Mouse (Mus musculus): ENCODE measurements around the gene Inpp4b.

The Inpp4b gene

DNA sequence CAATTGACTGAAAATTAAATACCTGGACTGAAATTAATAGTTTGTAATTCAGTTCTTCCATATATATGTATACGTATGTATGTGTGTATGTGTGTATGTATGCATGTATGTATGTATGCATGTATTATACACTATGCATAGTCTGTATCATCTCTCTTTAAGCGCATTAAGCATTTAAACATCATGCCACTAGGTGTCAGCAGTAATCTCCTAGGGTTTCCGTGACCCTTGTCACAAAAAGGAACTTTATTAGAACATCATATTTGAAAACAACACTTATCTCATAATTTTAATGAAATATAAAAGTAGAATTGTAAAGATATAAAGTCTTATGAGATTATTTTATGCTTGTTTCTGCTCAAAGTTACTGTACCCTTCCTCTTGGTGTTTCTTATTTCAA lies 136.3 kb downstream of the Inpp4b start:
- no peak for DNase-seq

DNA sequence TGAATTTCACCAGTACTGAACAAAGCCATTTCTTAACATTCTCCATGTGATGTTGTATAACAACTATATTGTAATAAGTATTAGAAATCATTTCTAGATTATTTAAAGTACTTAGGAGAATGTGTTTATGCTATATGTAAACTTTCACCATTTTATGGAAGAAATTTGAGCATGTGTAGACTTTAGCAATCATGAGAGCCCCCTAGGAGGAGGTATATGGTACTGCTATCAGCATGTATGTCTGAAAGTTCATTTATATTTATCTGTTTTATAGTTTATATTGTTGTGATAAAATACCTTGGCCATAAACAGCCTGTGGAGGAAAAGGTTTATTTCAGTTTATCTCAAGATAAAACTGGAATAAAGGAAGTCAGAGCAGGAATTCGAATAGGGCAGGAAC lies 141.5 kb downstream of the Inpp4b start:
- no peak for DNase-seq

DNA sequence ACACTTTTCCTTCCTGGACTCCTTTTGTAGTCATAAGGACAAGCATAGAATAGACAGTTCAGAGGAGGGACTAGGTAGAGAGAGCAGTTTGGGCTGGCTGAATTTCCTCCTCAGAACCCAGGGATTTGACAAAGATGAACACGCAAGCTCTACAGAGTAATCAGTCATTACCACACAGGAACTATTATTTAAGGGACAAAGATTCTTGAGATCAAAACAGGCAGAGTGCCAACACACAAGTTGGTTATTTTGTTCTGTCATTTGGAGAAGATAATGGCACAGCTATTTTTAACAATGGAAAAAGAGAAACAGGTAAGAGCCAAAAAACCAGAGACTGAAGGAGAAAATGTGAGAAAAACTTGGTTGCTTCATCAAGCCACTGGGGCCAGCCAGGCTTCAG lies 143.3 kb downstream of the Inpp4b start:
- no peak for DNase-seq

DNA sequence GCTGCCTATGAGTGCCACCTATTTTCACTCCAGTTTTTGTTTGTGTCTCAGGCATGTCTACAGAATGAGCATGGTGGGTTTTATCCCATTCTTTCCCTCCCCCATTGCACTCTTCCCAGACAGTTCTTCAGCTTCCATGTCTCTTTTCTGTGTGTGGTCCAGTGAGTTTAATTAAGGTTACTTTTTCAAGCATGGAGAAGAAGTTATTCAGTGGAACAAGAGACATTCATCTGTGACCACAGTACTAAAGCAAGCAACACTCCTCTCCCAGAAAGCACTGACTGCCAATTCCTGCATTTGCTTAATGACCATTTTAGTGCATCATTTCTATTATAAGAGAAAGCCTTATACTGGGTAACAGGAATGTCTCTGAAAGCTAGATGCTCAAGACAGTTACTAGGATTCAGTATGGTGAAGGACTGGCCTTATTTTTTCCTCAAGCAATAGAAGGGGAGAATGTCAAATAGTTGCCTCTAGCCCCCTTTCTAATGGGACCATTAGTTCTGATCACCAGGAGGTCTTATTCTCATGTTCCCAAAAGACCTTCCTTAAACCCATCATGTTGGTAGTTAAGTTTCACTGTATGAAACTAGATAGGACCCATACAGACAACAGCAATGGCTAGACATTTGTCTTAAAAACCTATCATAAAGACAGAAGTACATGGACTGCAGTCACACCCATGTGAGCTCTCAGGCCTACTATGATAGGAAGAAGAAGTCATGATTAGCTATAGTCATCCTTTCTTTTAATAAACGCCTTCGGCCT lies 147.7 kb downstream of the Inpp4b start:
- DNase-seq, result no peak

DNA sequence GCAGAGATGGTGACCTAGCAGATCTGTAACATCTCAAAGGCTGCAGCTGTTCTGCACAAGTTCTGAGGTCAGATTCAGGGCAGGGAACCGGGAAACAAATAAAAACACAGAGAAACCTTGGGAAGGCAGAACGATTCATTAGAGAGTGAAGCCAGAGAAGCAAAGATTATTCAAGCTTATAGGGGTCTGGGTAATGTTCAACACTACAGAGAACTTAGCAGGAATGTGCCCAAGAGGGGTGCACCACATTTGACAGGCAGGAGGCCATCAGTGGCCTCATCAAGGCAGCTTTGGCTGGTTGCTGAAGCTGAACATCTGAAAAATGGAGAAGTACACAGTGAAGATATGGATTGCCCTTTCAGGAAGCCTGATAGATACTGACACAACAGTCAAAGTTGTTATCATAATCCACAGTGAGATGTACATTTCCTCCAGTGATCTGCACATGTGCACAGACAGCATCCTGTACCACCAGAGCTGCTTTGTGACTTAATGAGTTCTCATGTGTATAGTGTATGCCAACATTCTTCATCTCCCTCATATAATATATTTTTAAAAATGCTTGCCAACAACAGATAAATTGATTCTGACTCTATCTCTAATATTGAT lies 148.8 kb downstream of the Inpp4b start:
- no peak for DNase-seq

DNA sequence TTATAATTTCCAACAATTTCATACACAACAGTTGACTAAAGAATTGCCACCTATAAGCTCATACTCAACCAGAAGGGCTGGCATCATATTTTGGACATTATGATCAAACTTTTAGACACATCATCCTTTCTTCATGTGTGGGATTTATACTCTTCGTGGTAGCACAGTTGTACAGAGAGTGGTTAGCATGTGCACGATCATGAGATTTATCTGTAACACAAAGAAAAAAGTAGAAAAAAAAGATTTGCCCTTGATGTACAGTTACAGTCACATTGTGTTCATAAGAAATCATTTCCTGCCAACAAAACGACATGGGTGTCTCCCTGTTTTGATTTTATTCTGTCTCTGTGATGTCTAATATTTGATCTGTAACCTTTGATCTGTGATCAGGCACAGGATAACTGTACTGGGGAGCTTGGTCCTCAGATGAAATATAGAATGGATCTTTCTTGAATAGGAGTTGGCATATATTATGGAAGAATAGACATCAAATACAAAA lies 149.4 kb downstream of the Inpp4b start:
- no peak for DNase-seq

DNA sequence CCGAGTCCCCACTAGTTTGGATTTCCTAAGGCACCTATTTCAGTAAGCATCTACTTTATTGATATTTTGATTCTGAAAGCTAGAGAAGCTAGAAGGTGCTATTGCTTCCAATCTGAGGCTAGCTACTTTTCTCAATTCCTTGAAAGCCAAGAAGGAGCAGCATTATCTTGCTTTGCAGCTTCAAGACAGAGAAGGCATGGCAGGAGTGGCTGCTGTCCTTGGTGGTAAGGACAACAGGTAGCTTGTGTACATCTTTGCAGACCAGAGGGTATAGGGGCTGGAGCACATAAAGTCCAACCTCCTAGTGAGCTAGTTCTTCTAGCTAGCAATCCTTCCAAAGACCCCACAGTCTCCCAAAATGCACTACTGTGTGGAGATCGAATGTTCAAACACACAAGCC lies 152.5 kb downstream of the Inpp4b start:
- DNase-seq, result no peak

DNA sequence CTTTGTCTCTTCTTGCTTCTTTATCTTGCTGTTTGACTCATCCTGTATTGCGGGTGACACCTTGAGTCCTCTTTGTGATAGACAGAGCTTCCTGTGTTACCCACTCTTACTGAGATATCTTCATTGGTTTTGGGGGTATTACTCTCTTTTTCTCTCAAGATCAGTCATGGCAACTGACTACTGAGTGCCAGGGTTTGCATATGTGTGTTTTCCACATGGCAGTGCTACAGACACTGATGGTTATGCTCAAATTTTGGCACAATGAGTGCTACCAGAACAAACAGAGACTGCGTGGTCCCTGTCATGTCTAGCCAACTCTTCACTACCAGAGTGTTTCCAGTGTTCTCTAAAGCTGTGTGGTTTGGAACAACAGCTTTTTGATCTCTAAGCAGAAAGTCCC lies 155.3 kb downstream of the Inpp4b start:
- DNase-seq, result no peak

DNA sequence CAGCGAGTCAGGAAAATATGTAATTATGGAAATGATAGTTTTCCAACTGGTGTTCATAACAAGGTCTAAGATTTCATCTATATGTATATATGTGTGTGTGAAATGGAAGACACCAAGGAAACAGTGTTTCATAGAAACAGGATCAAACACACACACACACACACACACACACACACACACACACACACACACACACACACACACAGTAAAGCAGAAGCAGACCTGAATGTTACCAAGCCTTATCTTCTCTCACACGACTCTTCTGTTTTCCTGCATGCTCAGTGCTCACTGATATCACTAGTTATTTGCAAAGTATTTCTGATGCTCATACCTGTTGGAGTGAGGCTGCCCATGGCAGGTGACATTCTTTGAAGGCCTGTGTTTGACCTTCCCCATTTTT lies 159.9 kb downstream of the Inpp4b start:
- no peak for DNase-seq

DNA sequence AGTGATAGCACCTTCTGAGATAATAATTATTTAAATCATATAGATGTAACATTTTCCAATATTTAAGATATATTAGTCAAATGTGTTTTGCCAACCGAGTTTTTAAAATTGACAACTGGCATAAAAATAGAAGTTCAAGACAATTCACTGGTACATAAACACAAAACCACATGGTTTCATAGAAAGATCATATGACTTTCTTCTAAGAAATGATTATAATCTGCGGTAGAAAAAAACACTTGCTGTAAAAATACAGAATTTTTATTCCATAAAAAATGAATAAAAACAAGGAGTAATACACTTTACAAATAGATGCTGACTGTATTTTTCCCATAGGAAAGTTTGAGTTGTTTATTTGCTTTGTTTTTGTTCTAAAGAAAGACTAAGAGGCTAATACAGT lies 160.6 kb downstream of the Inpp4b start:
- no peak for DNase-seq

DNA sequence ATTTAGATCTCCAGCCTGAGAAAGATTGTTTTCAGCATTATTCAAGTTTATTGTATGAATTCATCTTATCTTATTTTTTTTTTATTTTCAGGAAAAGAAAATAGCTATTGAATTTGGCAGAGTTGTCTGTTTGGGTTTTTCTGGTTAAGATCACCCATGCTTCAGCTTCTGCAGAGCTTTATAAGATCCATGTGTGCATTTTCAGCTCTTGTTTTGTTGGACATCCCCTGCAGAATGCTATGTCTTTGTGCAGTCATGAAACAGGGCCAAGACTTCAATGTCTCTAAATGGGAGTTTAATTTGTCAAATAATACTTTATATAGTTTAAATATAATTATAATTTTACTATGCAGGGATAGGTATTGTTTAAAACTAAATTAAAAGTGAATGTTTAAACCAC lies 170.5 kb downstream of the Inpp4b start:
- no peak for DNase-seq

DNA sequence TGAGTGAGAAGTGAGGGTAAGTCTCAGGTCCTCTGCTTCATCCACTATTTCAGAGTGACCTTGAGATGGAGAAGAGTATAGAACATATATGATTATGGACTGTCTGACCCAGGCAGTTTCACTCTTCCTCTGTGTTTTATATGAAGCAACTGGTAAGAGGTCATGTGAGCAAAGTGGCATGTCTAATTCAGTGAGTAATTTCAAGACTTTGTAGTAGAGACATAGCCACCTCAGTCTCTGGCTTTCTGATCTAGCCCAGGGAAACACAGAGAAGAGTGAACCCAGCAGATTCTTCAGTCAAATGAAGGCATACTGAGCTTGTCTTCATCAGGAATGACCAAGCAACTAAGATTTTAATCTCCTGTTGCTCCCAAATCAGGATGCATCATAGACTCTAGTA lies 172.1 kb downstream of the Inpp4b start:
- no peak for DNase-seq

DNA sequence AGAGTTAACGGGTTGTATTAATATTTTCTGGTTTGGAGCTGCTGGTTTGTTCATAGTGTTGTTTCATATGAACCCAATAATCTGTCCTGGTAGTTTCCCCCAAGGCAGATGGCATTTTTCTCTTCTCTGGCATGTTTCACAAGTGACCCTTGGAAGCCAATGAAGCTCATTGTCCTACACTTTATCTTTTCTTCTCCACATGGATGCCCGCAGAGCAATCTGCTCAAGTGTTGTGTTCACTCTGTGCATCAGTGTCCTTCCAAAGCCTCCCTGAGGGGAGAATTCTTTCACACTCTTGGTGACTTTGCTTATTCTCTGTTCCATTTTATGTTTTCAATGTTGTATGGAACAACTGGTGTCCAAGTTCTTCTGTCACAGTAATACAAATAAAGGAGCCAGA lies 179.7 kb downstream of the Inpp4b start:
- DNase-seq, result peak; percentile 46

DNA sequence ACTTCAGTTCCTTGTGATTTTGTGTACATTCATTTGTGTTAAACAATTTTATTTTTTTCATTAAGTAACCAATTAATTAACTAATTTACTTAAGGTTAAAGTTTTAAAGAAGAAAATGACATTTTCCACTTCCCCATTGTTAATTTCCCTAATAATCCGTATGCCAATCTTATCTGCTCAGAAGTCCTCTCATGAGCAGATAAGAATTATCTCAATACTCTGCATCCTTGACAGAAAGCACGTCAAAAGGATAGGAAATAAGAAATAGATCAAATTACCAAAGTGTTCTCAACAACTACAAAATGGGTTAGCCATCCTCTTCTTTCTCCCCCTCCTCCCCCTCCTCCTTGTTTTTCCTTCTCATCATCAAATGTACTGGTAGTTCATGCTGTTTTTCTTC lies 182.2 kb downstream of the Inpp4b start:
- DNase-seq, result no peak

DNA sequence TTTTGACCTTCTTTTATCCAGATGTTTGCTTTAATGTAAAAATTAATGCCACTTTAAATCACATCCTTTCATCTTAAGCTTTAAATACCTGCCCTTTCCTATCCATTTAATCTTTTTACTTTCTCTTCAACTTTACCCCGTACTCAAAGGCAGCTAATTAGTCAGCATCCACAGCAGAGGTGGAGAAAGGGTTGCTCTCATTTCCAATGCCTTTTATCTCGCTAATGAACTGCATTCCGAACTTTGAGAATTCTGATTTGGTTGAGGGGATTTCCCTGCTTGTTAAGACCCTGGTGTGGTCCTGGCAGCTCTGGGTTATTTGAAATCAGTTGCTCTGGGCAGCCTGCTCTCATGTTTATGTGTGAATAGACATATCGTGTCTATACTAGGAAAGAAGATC lies 185.3 kb downstream of the Inpp4b start:
- DNase-seq, result no peak

DNA sequence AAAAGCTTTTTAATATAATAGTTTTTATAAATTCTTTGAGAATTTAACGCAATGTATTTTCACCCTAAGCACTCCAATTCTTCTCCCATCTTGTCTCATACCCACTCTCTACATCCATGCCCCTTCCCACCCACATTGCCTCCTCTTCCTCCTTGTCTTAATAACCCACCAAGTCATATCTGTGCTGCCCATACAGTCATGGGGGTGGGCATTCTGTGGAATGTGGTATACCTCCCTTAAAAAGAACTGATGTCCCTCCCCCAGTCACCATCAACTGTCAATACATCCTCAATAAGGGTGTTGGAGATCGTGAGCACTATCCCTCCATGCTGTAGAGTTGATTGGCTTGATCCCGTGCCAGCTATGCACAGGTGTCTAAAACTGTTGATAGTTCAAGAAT lies 196.0 kb downstream of the Inpp4b start:
- DNase-seq, result no peak

DNA sequence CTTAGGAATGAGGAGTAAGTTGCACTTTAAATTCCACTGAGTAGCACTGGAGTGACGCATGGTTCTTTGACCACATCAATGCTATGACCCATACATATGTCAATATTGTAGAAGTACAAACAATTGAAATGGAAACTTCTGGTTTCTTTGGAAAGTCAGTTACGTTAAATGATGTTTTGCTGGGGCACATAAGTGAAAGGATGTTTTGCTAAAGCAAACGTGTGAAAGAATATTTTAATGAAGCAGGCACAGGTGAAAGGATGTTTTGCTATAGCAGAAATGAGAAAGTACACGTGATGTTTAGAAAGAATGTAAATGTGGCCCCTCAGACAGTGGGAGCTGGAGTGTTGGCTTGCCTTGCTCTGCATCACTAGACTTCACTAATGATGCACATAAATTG lies 216.2 kb downstream of the Inpp4b start:
- DNase-seq, result no peak

DNA sequence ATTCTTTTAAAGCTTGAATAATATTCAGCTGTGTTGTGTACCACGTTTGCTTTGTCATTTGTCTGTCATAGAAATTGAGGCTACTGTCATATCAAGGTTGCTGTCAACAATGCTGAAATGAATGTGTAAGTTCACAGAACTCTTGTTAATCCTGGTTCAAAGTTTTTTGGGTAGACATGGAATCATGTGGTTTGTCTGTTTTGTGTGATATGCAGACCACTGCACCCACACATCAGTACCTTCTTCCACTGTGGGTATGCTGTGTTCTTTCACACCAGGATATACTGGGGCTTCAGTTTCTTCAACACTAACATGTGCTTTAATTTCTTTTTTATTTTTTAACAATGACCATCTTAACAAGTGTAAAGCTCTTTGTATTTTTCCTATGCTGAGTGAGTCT lies 220.0 kb downstream of the Inpp4b start:
- no peak for DNase-seq

DNA sequence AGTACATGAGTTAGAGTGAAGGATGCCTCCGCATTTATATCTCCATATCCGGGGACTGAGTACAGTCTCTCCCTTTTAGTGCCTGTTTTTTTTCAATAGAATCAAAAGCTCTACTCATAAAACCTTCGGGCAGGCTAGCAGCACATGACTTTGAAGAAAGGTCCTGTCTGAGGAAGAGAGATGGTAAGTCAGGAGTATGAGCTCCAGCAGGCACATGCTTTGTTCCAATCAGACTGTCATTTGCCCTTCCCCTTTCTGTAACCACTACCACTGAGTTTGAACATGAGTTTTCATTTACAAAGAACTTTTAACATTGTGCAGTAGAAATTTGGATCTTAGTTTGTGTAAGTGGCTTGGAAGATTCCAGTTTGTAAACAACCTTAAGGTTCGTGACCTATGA lies 223.1 kb downstream of the Inpp4b start:
- DNase-seq, result no peak

DNA sequence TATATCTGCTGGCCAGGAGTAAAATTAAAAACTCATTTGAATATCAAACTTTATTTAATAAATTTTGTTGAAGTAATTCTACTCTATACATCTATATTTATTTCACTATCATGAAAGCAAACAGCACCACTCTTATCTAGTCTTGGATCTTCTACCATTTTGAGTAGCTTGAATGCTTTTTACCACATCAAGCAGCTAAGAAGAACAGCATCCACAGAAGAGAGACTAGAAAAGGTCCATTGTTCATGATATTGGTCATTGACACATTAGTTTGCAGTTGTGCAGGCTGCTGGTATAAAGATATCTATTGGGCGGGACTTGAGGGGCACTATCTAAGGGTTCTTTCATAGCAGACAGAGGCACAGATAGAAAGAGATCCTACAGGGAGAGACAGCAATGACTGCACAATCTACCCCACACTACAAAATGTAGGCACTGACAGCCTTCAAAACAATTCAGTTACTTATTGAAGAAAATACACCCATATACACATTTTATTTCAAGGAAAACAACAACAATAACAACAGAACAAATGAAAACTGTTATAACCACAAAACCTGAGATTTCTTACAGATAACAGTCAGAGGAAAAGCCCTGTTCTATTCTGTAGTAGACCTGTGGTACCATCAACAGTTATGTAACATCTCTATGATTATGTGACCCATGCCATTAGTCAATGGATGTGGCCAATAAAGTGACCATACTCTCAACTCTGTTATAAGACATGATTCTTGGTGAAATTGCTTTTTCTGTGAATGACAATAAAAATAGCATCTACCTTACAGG lies 230.2 kb downstream of the Inpp4b start:
- DNase-seq, result no peak

DNA sequence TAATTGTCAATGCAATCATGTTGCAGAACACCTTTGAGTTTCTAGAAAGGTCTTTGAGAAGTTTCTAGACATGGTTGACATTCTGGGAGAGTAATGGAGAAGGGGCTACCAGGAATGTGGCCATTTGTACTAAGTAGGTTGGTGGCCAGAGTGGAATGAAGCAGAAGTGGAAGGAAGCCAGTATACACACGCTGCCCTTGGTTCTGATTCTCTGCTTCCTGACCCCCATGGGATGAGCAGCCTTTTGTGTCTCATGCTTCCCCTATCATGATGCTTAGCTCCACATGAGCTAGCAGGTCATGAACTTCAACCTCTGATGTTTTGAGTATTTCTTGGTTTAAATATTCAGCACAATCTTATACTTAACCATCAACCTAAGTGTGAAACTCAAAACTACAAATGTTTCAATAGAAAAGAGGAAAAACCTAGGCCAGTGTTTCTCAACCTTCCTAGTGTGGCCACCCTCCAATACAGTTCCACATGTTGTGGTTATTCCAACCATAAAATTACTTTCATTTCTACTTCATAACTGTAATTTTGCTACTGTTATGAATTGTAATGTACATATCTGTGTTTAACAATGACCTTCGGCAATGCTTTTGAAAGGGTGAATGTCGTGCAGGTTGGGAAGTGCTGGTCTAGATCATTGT lies 233.0 kb downstream of the Inpp4b start:
- no peak for DNase-seq

DNA sequence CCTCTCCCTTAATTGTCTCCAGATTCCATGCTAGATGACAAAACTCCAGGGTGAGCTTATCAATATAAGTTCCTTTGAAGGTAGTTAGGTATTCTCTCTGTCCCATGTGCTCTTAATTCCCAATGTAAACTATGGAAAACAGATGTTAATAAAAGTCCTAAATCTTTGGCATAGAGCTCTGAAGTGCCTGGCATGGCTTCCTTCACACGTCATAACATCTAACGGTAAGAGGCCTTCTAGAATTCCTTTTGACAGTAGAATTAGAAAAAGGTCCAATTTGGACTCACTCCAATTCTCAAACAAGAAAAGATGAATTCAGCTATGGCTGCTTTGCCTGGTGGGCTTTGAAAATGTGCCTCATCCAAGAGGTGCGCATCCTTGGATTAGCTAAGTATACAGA lies 236.6 kb downstream of the Inpp4b start:
- no peak for DNase-seq

DNA sequence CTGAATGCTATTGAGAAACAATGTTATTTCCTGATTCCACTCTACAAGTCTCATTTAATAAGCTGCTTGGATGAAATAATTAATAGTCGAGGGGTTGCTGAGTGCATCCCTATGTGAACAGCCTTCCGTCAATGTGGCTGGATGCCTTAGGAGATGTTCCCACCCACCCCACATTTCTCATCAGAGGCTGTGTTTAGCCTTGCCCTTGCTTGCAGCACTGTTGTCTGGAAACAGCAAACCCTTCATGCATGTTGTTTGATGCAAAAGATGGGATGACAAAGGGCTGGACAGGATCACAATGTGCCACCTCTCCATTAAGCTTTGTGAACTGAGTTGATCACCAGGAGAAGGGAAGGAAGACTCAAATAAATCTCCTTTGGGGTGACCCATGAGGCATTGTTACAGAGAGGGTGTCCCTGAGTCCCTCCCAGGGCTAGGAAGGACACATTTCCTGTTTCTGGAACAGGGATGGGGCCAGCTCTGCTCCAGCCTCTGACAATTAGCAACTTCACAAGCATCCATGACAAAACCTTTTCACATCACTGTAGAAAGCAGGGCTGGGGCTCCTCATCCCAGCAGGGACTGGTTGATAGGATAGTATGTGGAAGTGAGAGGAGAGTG lies 239.6 kb downstream of the Inpp4b start:
- DNase-seq, result no peak

All from cerebellum, adult 11-12 months (tissue).